Mouse (Mus musculus) stomach, embryonic 14.5 days (tissue): Measurements from ENCODE around the gene Fbxo47. TPM values are rescaled to one million over a fixed set of nuclear protein-coding genes. Genes with fewer than 3 reads are reported as not detected.

Experiments used
- ATAC-seq: fragments of 200-750 bp; cut with Nextera tagmentation; 2 replicates; pipeline ENCODE4 v1.8.0; 2017; ENCODE audit warnings: low read depth, moderate TSS enrichment; ENCODE audit not compliant: insufficient number of reproducible peaks, insufficient read depth, low FRiP score
- H3K27ac ChIP-seq: fragments of 300-500 bp; sonication (generic); 2 replicates; pipeline ENCODE4 v1.5.1; 2014; ENCODE audit warnings: mild to moderate bottlenecking, low read length, moderate library complexity, mixed read lengths
- H3K27me3 ChIP-seq: fragments of 300-500 bp; sonication (generic); 2 replicates; pipeline ENCODE4 v1.6.1; 2014; ENCODE audit warnings: low read length, control low read depth, mixed read lengths; ENCODE audit not compliant: control insufficient read depth, insufficient read depth
- H3K36me3 ChIP-seq: fragments of 300-500 bp; sonication (generic); 2 replicates; pipeline ENCODE4 v1.6.1; 2014; ENCODE audit warnings: mild to moderate bottlenecking, control low read depth, low read length, moderate library complexity, mixed read lengths; ENCODE audit not compliant: control insufficient read depth, insufficient read depth
- H3K4me1 ChIP-seq: fragments of 300-500 bp; sonication (generic); 2 replicates; pipeline ENCODE4 v1.6.1; 2014; ENCODE audit warnings: low read length, control low read depth, mixed read lengths; ENCODE audit not compliant: control insufficient read depth, insufficient read depth
- H3K4me2 ChIP-seq: fragments of 300-500 bp; sonication (generic); replicated peaks from 2 replicates; pipeline ENCODE4 v1.6.1; 2014; ENCODE audit warnings: low read depth, low read length, control low read depth
- H3K4me3 ChIP-seq: fragments of 300-500 bp; sonication (generic); 2 replicates; pipeline ENCODE4 v1.5.1; 2014; ENCODE audit warnings: low read depth, low read length, control low read depth
- H3K9ac ChIP-seq: fragments of 300-500 bp; sonication (generic); replicated peaks from 2 replicates; pipeline ENCODE4 v1.6.1; 2014; ENCODE audit warnings: low read depth, mild to moderate bottlenecking, control low read depth, low read length, moderate library complexity, mixed read lengths
- H3K9me3 ChIP-seq: fragments of 300-500 bp; sonication (generic); 2 replicates; pipeline ENCODE4 v1.6.1; 2016; ENCODE audit warnings: low read depth, low read length, control low read depth; ENCODE audit not compliant: control insufficient read depth
- WGBS: fragments of 180-500 bp; shearing (Covaris S2); extraction: QIAGEN DNeasy Blood & Tissue Kit; methylation state at CpG from one replicate; pipeline ENCODE4 v1.1.7; 2014; 5-methylcytosine and 5-hydroxymethylcytosine counted together
- polyA plus RNA-seq: library from polyadenylated mRNA; unstranded; fragments of >200 nt; fragmentation: Nextera tagmentation; extraction: Ambion mirVana; gene quantifications from 2 replicates; pipeline ENCODE4 v1.2.1, GENCODE M21; 2014

Fbxo47 gene
- polyA plus RNA-seq, 1 experiment from 2014 or later = 0.29 TPM

- H3K4me1 ChIP-seq = peaks cover 88% of the 10 kb centered on the region
- H3K9ac ChIP-seq = no peak overlapping the region
- H3K4me2 ChIP-seq = no peak overlapping the region; the same call in 1 of the 2 replicates
- H3K4me3 ChIP-seq = no peak overlapping the region
- no peaks in the 10 kb centered on the region for H3K27me3 ChIP-seq
- ATAC-seq = no peak
- no peaks in the 10 kb centered on the region for H3K9me3 ChIP-seq
- H3K36me3 ChIP-seq = peaks cover 21% of the 10 kb centered on the region
- H3K27ac ChIP-seq = peak overlapping the region; percentile 92; the same call in 1 of the 2 replicates
- WGBS = 56% methylated on average over 7 of the region's 7 CpGs
Observed at GRCm38 (mm10) chr11:97806613-97806964, 77.4 kb downstream of the Fbxo47 start.

GRCm38 (mm10) chr11:97805662-97806612 is 78.0 kb downstream of the Fbxo47 start:
- Histone ChIP-seq H3K9me3 (no peaks in the 10 kb centered on the region), H3K27ac (peak overlapping the region; percentile 92), H3K4me1 (peaks cover 89% of the 10 kb centered on the region), H3K4me3 (no peak overlapping the region; the same call in 1 of the 2 replicates), H3K4me2 (peak overlapping the region; percentile 48), H3K36me3 (peaks cover 21% of the 10 kb centered on the region), H3K27me3 (no peaks in the 10 kb centered on the region), H3K9ac (no peak overlapping the region; the same call in 1 of the 2 replicates)
- 19% methylated on average over 15 of the region's 15 CpGs for WGBS
- ATAC-seq = no peak

GRCm38 (mm10) chr11:97804841-97805661 is 78.9 kb downstream of the Fbxo47 start:
- no peak overlapping the region for H3K9ac ChIP-seq
- WGBS = 12% methylated on average over 9 of the region's 9 CpGs

GRCm38 (mm10) chr11:97803847-97804246 is 80.1 kb downstream of the Fbxo47 start:
- no peak overlapping the region for H3K4me3 ChIP-seq
- no peak for ATAC-seq
- peak overlapping the region; percentile 92; the same call in 1 of the 2 replicates for H3K27ac ChIP-seq
- WGBS = 59% methylated on average over 5 of the region's 5 CpGs
- peak overlapping the region; percentile 48; the same call in 1 of the 2 replicates for H3K4me2 ChIP-seq
- peaks cover 72% of the 10 kb centered on the region for H3K4me1 ChIP-seq
- H3K9ac ChIP-seq = no peak overlapping the region
- no peaks in the 10 kb centered on the region for H3K9me3 ChIP-seq
- H3K36me3 ChIP-seq = peaks cover 18% of the 10 kb centered on the region
- no peaks in the 10 kb centered on the region for H3K27me3 ChIP-seq

More at GRCm38 (mm10) chr11:97804841-97805661, 78.9 kb downstream of the Fbxo47 start:
- ATAC-seq = no peak
- peak overlapping the region; percentile 1; the same call in 1 of the 2 replicates for H3K4me3 ChIP-seq
- no peaks in the 10 kb centered on the region for H3K27me3 ChIP-seq
- H3K4me2 ChIP-seq = peak overlapping the region; percentile 48
- peak overlapping the region; percentile 92 for H3K27ac ChIP-seq
- H3K36me3 ChIP-seq = peaks cover 21% of the 10 kb centered on the region
- no peaks in the 10 kb centered on the region for H3K9me3 ChIP-seq
- H3K4me1 ChIP-seq = peaks cover 82% of the 10 kb centered on the region

Other genes with a start within 250 kb of the Fbxo47 start
- 4.3 and 4.5 TPM in 2 replicates for gene Mllt6, start 220.7 kb downstream of the Fbxo47 start, polyA plus RNA-seq
- gene Cisd3, start 198.3 kb downstream of the Fbxo47 start, polyA plus RNA-seq = 20.8 and 21.9 TPM in 2 replicates
- 18.2 and 20.6 TPM in 2 replicates for gene Pcgf2, start 183.7 kb downstream of the Fbxo47 start, polyA plus RNA-seq
- gene Psmb3, start 180.8 kb downstream of the Fbxo47 start, polyA plus RNA-seq = 429 and 454 TPM in 2 replicates
- gene Pip4k2b, start 139.4 kb downstream of the Fbxo47 start, polyA plus RNA-seq = 1.9 and 2.5 TPM in 2 replicates
- gene Cwc25, start 117.6 kb downstream of the Fbxo47 start, polyA plus RNA-seq = 14.2 and 16.8 TPM in 2 replicates
- 0.43 and 0.59 TPM in 2 replicates for gene 1700001P01Rik, start 108.2 kb downstream of the Fbxo47 start, polyA plus RNA-seq
- gene Rpl23, start 101.7 kb downstream of the Fbxo47 start, polyA plus RNA-seq = 774 and 780 TPM in 2 replicates
- 73.2 and 82.0 TPM in 2 replicates for gene Lasp1, start 85.2 kb downstream of the Fbxo47 start, polyA plus RNA-seq
- gene B230217C12Rik, start 43.4 kb downstream of the Fbxo47 start, polyA plus RNA-seq = 6.4 and 8.3 TPM in 2 replicates
- 0.38 and 0.56 TPM in 2 replicates for gene Plxdc1, start 102.3 kb upstream of the Fbxo47 start, polyA plus RNA-seq
- 7.8 and 11.6 TPM in 2 replicates for gene Arl5c, start 112.0 kb upstream of the Fbxo47 start, polyA plus RNA-seq
- 7.3 and 9.7 TPM in 2 replicates for gene Cacnb1, start 138.9 kb upstream of the Fbxo47 start, polyA plus RNA-seq
- 1,095 and 1,157 TPM in 2 replicates for gene Rpl19, start 142.6 kb upstream of the Fbxo47 start, polyA plus RNA-seq
- gene Stac2, start 169.3 kb upstream of the Fbxo47 start, polyA plus RNA-seq = 0.30 and 0.32 TPM in 2 replicates